Mouse (Mus musculus): Measurements from ENCODE around the gene Naa80.

- TF ChIP-seq POLR2A (IDR thresholded peaks at IDR 0.05; ENCODE audit: low read depth, low read length), result no peak
- TF ChIP-seq CTCF (IDR thresholded peaks at IDR 0.05; ENCODE audit: borderline replicate concordance, insufficient read depth, low read length), result no peak
Observed at GRCm38 (mm10) chr9:107607036-107607435, 28.3 kb downstream of the Naa80 start.

Measured in embryonic fibroblast, embryonic 13.5 days (primary cell).